Mouse (Mus musculus) left cerebral cortex, postnatal 10 days (tissue): ENCODE results near the gene Rplp2. TPM values are rescaled to one million over a fixed set of nuclear protein-coding genes. Genes with fewer than 3 reads are reported as not detected.

Experiments
- DNase-seq, 2 experiments: peaks; one replicate each; pipeline ENCODE4 v3.0.0; 2021 to 2022; ENCODE audit warnings: low spot score in 2 of 2, mixed read lengths in 1 of 2; ENCODE audit errors: extremely low spot score in 1 of 2
- intact Hi-C: fragments of 180-260 bp; cut with DNase I; formaldehyde crosslinking; loops from one replicate; pipeline ENCODE4 v1.15.1; 2025
- total RNA-seq, 2 experiments: library from RNA; stranded (reverse); gene quantifications; 2 replicates each; pipeline ENCODE4 v1.2.3; 2021

Gene Rplp2
- total RNA-seq, 2 experiments from 2014 or later, result 687 to 705 TPM

- DNase-seq, result no peak
- intact Hi-C loops, result no loop called here
Measured at GRCm38 (mm10) chr7:141495379-141495778, 48.2 kb downstream of the Rplp2 start.

DNA sequence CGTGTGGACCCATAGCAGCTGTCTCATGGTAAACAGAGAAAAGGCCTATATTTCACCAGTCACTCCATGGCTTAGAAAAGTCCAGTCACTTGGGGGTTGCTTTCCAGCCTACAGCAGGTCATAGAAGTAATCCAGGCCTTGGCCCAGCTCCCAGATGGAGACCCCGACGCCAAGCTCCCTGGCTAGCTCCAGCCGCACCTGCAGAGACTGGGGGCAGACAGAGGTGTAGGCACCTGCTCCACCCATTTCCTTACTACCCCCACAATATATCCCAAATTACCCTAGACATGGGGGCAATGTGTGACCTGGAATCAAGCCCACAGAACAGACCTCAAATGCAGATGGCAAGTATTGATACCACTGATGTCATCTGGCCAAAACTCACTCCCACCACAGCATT lies 48.8 kb downstream of the Rplp2 start:
- DNase-seq, result no peak
- intact Hi-C loops, result no loop called here

DNA sequence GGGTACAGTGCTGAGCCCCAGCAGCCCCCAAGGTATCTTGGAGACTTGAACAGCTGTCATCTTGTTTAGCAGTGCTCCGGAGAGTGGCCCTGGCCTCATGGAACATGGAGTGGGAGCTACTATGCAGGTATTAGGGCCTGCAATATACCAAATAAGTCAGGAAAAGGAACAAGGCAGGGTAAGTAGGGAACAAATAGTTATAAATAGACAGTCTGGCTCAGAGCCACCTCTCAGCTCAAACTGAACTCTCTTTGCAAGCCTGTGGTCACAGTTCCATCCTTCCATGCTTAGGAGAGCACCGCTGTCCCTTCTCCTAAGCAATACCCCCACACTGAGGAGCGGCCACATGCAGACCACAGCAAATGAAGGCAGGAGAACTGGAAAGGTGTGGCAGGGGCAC lies 50.4 kb downstream of the Rplp2 start:
- DNase-seq, result no peak
- intact Hi-C loops, result no loop called here

Other genes with a start within 250 kb of the Rplp2 start
- gene Lmntd2, start 233.3 kb upstream of the Rplp2 start, total RNA-seq, result not detected
- gene Rassf7, start 231.5 kb upstream of the Rplp2 start, total RNA-seq, result under 1 TPM; 0.58 to 0.69 TPM
- gene Phrf1, start 218.6 kb upstream of the Rplp2 start, total RNA-seq, result 10 to 100 TPM; 63.6 to 69.6 TPM
- gene Irf7, start 180.9 kb upstream of the Rplp2 start, total RNA-seq, result under 1 TPM; 0.22 to 0.58 TPM
- not detected for gene Cdhr5, start 170.6 kb upstream of the Rplp2 start, total RNA-seq
- not detected for gene Sct, start 168.2 kb upstream of the Rplp2 start, total RNA-seq
- under 1 TPM; 0.15 to 0.36 TPM for gene Drd4, start 155.4 kb upstream of the Rplp2 start, total RNA-seq
- gene Deaf1, start 119.7 kb upstream of the Rplp2 start, total RNA-seq, result 100 to 1,000 TPM; 258 to 269 TPM
- gene Tmem80, start 119.6 kb upstream of the Rplp2 start, total RNA-seq, result 10 to 100 TPM; 21.6 to 23.5 TPM
- gene Eps8l2, start 108.5 kb upstream of the Rplp2 start, total RNA-seq, result 1 to 10 TPM; 1.1 to 1.4 TPM
- gene Taldo1, start 55.2 kb upstream of the Rplp2 start, total RNA-seq, result 100 to 1,000 TPM; 113 to 114 TPM
- 10 to 100 TPM; 38.2 to 39.5 TPM for gene Gatd1, start 33.2 kb upstream of the Rplp2 start, total RNA-seq
- gene Cend1, start 17.9 kb upstream of the Rplp2 start, total RNA-seq, result 100 to 1,000 TPM; 267 to 296 TPM
- 100 to 1,000 TPM; 286 to 306 TPM for gene Slc25a22, start 9.5 kb upstream of the Rplp2 start, total RNA-seq
- gene Pidd1, start 3.3 kb upstream of the Rplp2 start, total RNA-seq, result 1 to 10 TPM; 1.8 to 2.0 TPM
- 10 to 100 TPM; 19.2 to 25.5 TPM for gene Pnpla2, start 7.8 kb downstream of the Rplp2 start, total RNA-seq
- 1 to 10 TPM; 3.4 to 5.8 TPM for gene Cracr2b, start 13.7 kb downstream of the Rplp2 start, total RNA-seq
- gene Cd151, start 20.0 kb downstream of the Rplp2 start, total RNA-seq, result 10 to 100 TPM; 31.8 to 33.7 TPM
- gene Polr2l, start 27.8 kb downstream of the Rplp2 start, total RNA-seq, result 10 to 100 TPM; 43.8 to 45.0 TPM
- 10 to 100 TPM; 29.0 to 35.4 TPM for gene Tspan4, start 27.9 kb downstream of the Rplp2 start, total RNA-seq
- 10 to 100 TPM; 69.2 to 71.1 TPM for gene Chid1, start 92.5 kb downstream of the Rplp2 start, total RNA-seq
- 100 to 1,000 TPM; 257 to 265 TPM for gene Ap2a2, start 114.8 kb downstream of the Rplp2 start, total RNA-seq
- not detected for gene Muc6, start 207.9 kb downstream of the Rplp2 start, total RNA-seq
- under 1 TPM; 0.34 to 0.55 TPM for gene Muc2, start 243.0 kb downstream of the Rplp2 start, total RNA-seq